Mouse (Mus musculus) spleen, adult 2 months (tissue): ENCODE measurements at regions not wholly inside any gene's neighbourhood (a gene's known extent, or its start where the extent isn't known, plus 50 kb on each side); places are given as distances from the start of the nearest gene placed in this dataset.

Experiments
- CTCF ChIP-seq: fragments of 200-500 bp; IDR thresholded peaks from 2 replicates; pipeline ENCODE4 v1.5.1; 2011; ENCODE audit warnings: mild to moderate bottlenecking, inconsistent platforms; ENCODE audit not compliant: insufficient read depth, insufficient read length, insufficient replicate concordance; ENCODE audit errors: extremely low read depth
- POLR2A ChIP-seq: fragments of 200-500 bp; IDR thresholded peaks from 2 replicates; pipeline ENCODE4 v1.6.1; 2011; ENCODE audit warnings: low read depth, low read length, inconsistent platforms

- TF ChIP-seq POLR2A (no peak), CTCF (no peak)
Observed at GRCm38 (mm10) chr3:38331169-38331568, 153.5 kb downstream of the Ankrd50 start.
